Mouse (Mus musculus) intestine, postnatal 0 days (tissue): ENCODE measurements around the gene Sgsm1. TPM values are rescaled to one million over a fixed set of nuclear protein-coding genes. Genes with fewer than 3 reads are reported as not detected.

Source experiments
- ATAC-seq: fragments of 200-750 bp; cut with Nextera tagmentation; 2 replicates; pipeline ENCODE4 v1.8.0; 2017; ENCODE audit warnings: mild to moderate bottlenecking, moderate TSS enrichment, moderate library complexity
- H3K27ac ChIP-seq: fragments of 300-500 bp; sonication (generic); 2 replicates; pipeline ENCODE4 v1.5.1; 2014; ENCODE audit warnings: mild to moderate bottlenecking, low read depth, low read length, moderate library complexity
- H3K27me3 ChIP-seq: fragments of 300-500 bp; sonication (generic); replicated peaks from 2 replicates; pipeline ENCODE4 v1.6.1; 2014; ENCODE audit warnings: low read length, mixed read lengths; ENCODE audit not compliant: control insufficient read depth, insufficient read depth
- H3K36me3 ChIP-seq: fragments of 300-500 bp; sonication (generic); 2 replicates; pipeline ENCODE4 v1.6.1; 2014; ENCODE audit warnings: mild to moderate bottlenecking, moderate library complexity; ENCODE audit not compliant: control insufficient read depth, insufficient read depth
- H3K4me1 ChIP-seq: fragments of 300-500 bp; sonication (generic); replicated peaks from 2 replicates; pipeline ENCODE4 v1.6.1; 2014; ENCODE audit warnings: antibody characterized with exemption, low read length, mixed read lengths; ENCODE audit not compliant: control insufficient read depth, insufficient read depth
- H3K4me2 ChIP-seq: fragments of 300-500 bp; sonication (generic); replicated peaks from 2 replicates; pipeline ENCODE4 v1.6.1; 2014; ENCODE audit warnings: low read depth, mild to moderate bottlenecking, moderate library complexity
- H3K4me3 ChIP-seq: fragments of 300-500 bp; sonication (generic); 2 replicates; pipeline ENCODE4 v1.5.1; 2014; ENCODE audit warnings: low read depth, low read length
- H3K9ac ChIP-seq: fragments of 300-500 bp; sonication (generic); 2 replicates; pipeline ENCODE4 v1.6.1; 2014; ENCODE audit warnings: mild to moderate bottlenecking, low read depth, low read length
- H3K9me3 ChIP-seq: fragments of 300-500 bp; sonication (generic); 2 replicates; pipeline ENCODE4 v1.6.1; 2016; ENCODE audit warnings: mixed run types; ENCODE audit not compliant: control insufficient read depth
- CTCF ChIP-seq: sonication (generic); IDR thresholded peaks from 2 replicates; pipeline ENCODE4 v1.5.1; 2016; ENCODE audit warnings: low read depth, mild to moderate bottlenecking, control low read depth, antibody characterized with exemption, moderate library complexity
- WGBS: fragments of 180-500 bp; shearing (Covaris S2); extraction: QIAGEN DNeasy Blood & Tissue Kit; methylation state at CpG from one replicate; pipeline ENCODE4 v1.1.7; 2014; 5-methylcytosine and 5-hydroxymethylcytosine counted together
- polyA plus RNA-seq: library from polyadenylated mRNA; unstranded; fragments of >200 nt; fragmentation: Nextera tagmentation; extraction: Ambion mirVana; gene quantifications from 2 replicates; pipeline ENCODE4 v1.2.1, GENCODE M21; 2015

Sgsm1 gene
- 4.0 TPM in 2 replicates for polyA plus RNA-seq

DNA sequence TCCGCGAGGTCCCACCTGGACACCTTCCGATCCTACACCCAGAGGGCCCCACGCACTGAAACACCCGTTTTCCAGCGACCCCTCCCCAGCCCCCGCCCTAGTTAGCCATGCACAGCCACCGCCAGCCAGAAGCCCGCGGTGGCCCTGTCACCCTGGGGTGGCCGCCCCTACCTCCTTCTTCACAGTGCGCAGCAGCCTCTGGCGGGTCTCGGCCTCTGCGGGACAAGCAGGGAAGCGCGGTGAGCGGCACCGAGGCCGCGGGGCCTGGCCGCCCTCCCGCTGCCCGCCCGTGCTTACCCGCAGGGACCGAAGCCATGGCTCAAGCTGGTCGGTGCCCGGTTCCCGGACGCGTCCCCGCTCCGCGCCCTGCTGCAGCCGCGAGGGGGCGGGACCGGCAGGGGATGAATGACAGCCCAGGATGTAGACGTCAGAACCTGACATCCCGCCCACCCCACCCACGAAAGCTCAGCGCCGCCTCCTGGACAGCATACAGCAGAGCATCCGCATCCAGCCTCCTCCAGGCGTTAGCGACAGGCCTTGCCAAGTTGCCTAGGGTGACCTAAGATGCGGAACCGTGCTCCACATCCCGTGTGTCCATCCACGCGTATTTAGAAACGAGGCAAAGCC, at the start of gene Sgsm1:
Gene Sgsm1 (minus strand): TSS at position 410 of the 627 bp plus-strand sequence.
- Histone ChIP-seq H3K4me3 (peak within 1 kb of the TSS; percentile 53), H3K9ac (peak within 1 kb of the TSS; percentile 54), H3K9me3 (no peaks in the 10 kb centered on the region), H3K4me1 (no peaks in the 10 kb centered on the region), H3K27ac (no peak within 1 kb of the TSS), H3K27me3 (peaks cover 25% of the 10 kb centered on the region), H3K4me2 (peak within 1 kb of the TSS; percentile 89), H3K36me3 (no peaks in the 10 kb centered on the region)
- TF ChIP-seq CTCF = peak; percentile 78
- 2% methylated on average over 48 of the region's 53 CpGs for WGBS
- peak; percentile 74 for ATAC-seq

DNA sequence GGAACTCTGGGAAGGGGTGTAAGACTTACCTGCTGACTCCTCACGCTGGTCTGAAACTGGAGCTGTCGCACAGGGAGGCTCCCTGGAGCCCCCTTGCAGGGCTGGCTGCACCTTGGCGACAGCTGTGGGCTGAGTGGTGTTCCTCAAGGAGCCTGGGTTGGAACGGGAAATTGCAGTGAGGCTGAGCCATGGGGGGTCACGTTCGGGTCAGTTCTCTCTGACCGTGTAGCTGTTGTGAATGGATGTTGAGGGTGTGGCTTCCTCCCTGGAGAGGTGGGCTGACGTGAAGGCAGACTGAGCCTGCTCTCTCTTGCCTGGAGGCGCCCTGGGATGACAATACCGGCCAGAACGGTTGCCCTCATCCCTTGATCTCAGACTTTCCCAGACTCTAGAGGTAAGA, 48.2 kb upstream of the Sgsm1 start:
- Histone ChIP-seq H3K4me3 (no peak overlapping the region), H3K9ac (no peak overlapping the region), H3K27me3 (no peaks in the 10 kb centered on the region), H3K9me3 (no peaks in the 10 kb centered on the region), H3K4me2 (no peak overlapping the region), H3K27ac (no peak overlapping the region), H3K36me3 (no peaks in the 10 kb centered on the region), H3K4me1 (0 out of 2 replicates have a peak, but pooled peaks cover 3% of the 10 kb centered on the region)
- WGBS = 13% methylated on average over 11 of the region's 11 CpGs
- TF ChIP-seq CTCF = no peak
- ATAC-seq = no peak

DNA sequence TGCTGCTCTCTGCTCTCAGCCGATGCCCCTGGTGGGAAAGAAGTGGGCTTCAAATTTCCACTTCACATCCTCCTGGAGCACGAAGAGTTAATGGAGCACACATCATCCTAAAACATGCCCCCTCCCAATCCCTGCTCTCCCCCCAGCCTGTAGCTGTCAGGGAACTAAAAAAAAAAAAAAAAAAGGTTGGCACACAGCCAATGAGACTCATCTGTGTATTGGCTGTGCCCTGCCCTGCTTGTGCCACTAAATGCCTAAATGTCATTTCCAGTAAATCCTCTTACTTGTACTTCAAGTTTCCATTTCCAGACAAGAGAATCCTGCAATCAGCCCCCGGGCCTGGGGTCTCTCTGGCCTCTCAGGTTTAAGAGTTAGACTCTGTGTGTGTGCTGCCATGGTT, 47.1 kb upstream of the Sgsm1 start:
- Histone ChIP-seq H3K9ac (no peak overlapping the region), H3K27ac (no peak overlapping the region), H3K4me1 (no peaks in the 10 kb centered on the region), H3K4me3 (no peak overlapping the region), H3K27me3 (no peaks in the 10 kb centered on the region), H3K9me3 (no peaks in the 10 kb centered on the region), H3K4me2 (no peak overlapping the region), H3K36me3 (no peaks in the 10 kb centered on the region)
- no peak for TF ChIP-seq CTCF
- ATAC-seq = no peak
- WGBS = 63% methylated on average over 3 of the region's 3 CpGs

DNA sequence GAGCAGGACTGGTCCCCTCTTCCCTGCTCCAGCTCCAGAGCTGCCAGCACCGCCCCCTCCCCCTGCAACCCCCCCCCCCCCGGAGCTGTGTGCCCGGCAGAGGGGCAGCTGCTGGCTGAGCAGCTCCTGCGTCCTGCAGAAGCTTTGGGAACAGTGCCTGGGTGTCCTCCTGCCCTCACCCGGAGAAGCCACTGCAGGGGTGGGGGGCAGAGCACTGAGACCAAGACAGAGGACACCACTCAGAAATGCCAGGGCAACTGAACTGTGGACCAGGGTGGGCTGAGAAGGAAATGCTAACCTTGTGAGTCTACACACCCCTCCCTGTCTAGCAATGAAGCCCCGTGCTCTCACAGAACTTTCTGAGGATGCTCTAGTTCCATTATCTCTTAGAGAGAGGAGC, 46.6 kb upstream of the Sgsm1 start, which contains the start of gene Aym1:
Gene Aym1 (plus strand): TSS at position 109 of the 400 bp plus-strand sequence.
- H3K4me3 ChIP-seq = no peak within 1 kb of the TSS
- WGBS = 58% methylated on average over 3 of the region's 6 CpGs
- H3K9ac ChIP-seq = no peak within 1 kb of the TSS
- H3K27ac ChIP-seq = no peak within 1 kb of the TSS
- H3K9me3 ChIP-seq = no peaks in the 10 kb centered on the region
- H3K4me2 ChIP-seq = no peak within 1 kb of the TSS
- ATAC-seq = no peak
- no peaks in the 10 kb centered on the region for H3K27me3 ChIP-seq
- no peaks in the 10 kb centered on the region for H3K36me3 ChIP-seq
- TF ChIP-seq CTCF = no peak
- no peaks in the 10 kb centered on the region for H3K4me1 ChIP-seq

DNA sequence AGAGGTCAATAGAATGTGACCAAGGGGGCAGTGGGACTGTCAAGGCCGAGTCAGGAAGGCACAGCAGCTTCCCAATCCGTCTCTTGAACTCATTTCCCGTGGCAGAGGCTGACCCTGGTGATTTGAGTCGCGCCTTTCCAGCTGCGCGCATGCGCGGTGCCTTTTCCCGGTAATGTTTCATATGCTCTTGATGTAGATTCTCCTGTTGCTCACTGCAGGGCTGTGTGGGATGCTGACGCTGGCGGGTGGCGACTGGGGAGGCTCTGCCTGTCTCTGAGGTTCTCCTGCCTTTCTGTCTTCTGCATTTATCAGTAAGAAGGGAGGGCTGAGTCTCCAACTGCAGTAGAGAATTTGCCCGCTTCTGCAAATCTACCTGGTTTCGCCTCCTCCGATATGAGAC, 43.7 kb upstream of the Sgsm1 start:
- H3K4me3 ChIP-seq = no peak overlapping the region
- 42% methylated on average over 16 of the region's 16 CpGs for WGBS
- H3K27ac ChIP-seq = no peak overlapping the region
- 0 out of 2 replicates have a peak, but pooled peaks cover 2% of the 10 kb centered on the region for H3K27me3 ChIP-seq
- no peaks in the 10 kb centered on the region for H3K9me3 ChIP-seq
- H3K36me3 ChIP-seq = no peaks in the 10 kb centered on the region
- H3K4me1 ChIP-seq = no peaks in the 10 kb centered on the region
- H3K4me2 ChIP-seq = no peak overlapping the region
- no peak overlapping the region for H3K9ac ChIP-seq
- TF ChIP-seq CTCF = no peak
- no peak for ATAC-seq

DNA sequence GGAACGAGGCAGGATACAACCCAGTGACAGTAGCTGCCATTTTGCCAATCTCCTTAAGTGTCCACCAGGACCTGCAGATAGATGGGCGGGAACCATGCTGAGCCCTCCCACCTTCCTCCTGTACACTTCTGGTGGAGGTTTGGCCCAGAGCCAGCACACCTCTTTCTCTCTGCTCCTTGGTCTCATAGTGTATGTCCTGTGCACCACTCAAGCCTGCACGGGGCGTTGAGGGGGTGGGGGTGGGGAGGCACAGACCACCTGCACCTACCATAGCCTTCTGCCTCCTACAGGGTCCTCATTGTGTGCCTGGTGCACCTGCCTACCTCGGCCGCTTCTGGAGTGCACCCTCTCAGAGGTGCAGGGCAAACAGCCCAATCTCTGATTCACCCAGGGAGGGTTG, 42.0 kb upstream of the Sgsm1 start:
- TF ChIP-seq CTCF = no peak
- Histone ChIP-seq H3K4me2 (no peak overlapping the region), H3K27me3 (peaks cover 16% of the 10 kb centered on the region), H3K9ac (no peak overlapping the region), H3K4me1 (no peaks in the 10 kb centered on the region), H3K9me3 (no peaks in the 10 kb centered on the region), H3K4me3 (no peak overlapping the region), H3K36me3 (no peaks in the 10 kb centered on the region), H3K27ac (no peak overlapping the region)
- ATAC-seq = no peak
- 56% methylated on average over 6 of the region's 6 CpGs for WGBS
